Mouse (Mus musculus) lung, postnatal 14 days (tissue): ENCODE measurements around the gene Pth2.

Experiments
- DNase-seq: peaks from one replicate; pipeline ENCODE4 v3.0.0; 2021

The Pth2 gene

DNA sequence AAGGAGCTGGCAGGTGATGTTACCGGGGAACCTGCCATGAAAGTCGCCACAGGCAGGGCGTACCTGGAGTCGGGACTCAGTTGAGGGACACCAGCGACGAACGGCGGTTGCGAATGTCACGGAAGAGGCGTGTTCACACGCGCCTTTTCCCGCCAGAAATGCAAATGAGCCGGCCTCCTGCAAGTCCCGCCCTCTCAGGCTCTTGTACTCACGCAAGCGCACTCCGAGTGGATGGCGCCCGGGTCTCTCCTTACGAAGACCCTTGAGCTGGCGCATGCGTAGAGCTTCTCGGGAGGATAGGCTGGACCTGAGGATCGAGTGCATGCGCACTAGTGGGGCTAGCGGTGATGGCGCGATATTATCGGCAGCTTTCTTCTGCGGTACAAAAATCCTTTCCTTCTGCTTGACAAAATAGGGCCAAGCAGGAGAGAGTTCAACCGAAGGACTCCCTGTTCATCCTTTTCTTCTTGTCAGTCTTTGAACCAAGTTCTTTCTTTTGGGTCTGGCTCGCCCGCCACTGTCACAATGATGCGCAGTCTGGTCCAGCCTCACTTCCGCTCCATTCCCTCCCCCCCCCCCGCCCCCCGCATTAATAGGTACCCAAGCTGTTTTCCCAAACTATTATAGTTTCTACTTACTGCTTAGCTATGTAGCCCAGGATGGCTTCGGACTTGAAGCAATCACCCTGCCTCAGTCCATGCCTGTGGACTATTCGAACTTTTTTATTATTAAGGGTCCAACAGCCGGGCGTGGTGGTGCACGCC is 23.8 kb downstream of the Pth2 start, which contains the start of gene Ccdc155:
Ccdc155 (minus strand) TSS at position 513 of the 764 bp plus-strand sequence.
- DNase-seq, result peak; percentile 93

DNA sequence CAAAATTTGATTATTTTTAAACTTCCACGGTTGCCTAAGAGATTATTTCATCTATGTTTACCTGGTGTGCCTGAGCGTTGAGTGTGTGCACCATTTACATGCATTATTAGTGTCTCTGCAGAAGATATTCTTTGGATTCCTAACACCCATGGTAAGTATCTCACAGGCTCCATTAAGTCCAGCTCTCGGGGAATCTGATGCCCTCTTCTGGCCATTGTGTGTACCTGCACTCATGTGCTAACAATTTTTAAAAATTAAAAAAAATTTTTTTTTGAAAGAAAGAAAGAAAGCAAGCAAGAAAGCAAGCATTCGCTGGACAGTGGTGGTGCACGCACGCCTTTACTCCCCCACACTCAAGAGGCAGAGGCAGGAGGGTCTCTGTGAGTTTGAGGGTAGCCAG is 27.5 kb downstream of the Pth2 start:
- DNase-seq, result no peak

DNA sequence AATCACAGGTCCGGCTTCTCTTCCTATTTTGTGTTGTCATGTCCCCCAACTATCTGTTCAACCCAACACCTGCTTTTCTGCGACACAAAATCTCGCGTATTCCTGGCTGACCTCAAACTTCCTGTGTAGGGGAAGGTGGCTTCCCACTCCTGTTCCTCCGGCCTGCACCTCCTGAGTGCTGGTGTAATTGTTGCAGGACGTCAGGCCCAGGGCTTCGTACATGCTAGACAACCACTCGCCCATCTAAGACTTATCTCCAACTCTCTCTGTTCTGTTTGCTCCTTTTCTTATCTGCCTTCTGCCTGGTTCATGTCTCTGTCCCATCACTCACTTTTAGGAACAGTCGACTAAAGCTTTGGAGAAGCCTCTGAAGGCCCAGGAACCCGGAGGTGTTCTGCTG is 30.3 kb downstream of the Pth2 start:
- no peak for DNase-seq

DNA sequence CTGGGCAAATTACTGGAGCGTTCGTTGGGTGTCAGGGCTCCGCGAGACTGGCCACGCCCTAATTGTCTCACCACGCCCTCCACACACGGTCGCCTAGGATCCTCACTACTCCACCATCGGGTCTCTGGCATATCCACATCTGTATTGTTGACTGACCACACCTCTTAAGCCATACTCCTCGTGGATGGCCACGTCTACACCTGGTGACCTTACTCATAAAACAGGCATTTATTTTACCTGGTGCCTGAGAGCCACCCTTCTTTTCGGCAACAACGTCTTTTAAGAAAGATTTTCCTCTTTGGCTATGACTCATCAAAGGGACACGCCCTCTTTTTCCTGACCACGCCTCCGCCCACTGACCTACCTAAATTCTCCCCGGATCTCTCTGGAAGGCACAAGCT is 31.1 kb downstream of the Pth2 start, which contains the start of gene Dkkl1:
Dkkl1 (minus strand) TSS at position 297 of the 401 bp plus-strand sequence.
- no peak for DNase-seq

DNA sequence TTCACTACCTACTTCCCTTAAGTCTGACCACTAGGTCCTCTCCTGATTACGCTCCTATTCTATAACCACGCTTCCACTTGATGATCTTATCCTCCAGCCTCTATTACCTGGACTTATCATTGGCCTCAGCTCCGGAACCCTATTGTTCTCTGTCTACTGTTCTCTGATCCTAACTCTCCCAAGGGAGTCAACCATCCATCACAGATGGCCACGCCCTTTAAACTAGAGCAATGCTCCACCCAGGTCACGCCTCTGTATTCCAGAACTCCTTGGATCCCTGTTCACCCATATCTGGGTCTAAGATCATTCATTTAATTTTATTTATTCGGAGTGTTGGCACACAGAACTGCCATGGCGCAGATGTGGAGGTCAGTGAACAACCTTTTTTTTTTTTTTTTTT is 31.6 kb downstream of the Pth2 start:
- DNase-seq, result no peak

DNA sequence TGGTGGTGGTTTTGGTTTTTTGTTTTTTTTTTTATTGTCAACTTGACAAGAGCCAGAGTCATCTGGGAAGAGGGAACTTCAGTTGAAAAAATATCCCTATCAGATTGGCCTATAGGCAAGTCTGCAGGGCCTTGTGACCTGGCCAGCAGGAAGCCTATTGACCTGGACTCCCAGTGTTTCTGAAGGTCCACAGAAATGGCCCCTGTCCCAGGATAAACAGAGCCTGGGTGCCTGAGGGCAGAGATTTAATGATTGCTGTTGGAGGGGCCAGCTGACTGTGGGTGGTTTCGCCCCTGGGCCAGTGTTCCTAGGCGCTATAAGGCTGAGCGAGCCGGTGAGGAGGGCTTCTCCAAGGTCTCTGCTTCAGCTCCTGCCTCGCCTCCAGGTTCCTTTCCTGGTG is 32.9 kb downstream of the Pth2 start:
- DNase-seq, result no peak

DNA sequence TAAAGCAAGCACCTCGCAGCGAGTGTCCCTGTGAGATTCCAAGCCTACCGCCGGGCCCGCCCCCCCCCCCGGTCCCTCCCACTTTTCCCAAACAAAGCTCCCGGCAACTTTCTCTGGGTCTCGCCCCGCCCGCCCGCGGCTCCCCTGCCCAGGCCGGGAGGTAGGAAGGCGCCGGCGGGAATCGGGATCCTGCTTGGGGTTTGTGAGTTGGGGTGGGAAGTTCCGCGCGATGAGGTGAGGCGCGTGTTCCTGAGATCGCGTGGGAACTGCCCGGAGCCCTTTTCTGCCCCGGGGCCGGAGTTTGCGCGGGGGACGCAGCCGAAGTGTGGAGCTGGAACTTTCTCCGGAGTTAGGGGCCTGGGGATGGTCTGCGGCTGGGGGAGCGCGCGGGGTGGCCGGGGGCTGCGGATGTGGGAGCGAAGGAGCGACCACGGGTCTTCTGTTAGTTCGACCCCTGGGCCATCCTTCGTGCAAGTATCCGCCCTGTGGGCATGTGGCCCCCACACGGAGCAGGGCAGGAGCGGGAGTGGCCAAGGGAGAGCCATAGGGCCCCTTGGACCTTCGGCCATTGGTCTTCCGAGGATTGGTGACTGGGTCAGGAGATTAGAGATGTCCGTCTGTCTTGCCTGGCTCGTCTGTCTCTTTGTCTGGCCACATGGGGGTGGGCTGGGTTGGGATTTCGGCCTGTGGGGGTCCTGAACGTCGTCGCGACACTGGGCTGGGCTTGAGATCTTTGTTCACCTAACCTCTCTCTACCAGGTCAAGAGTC is 35.1 kb downstream of the Pth2 start, which contains the start of gene Tead2:
Tead2 (plus strand) TSS at position 81 of the 769 bp plus-strand sequence.
- DNase-seq, result peak; percentile 69

DNA sequence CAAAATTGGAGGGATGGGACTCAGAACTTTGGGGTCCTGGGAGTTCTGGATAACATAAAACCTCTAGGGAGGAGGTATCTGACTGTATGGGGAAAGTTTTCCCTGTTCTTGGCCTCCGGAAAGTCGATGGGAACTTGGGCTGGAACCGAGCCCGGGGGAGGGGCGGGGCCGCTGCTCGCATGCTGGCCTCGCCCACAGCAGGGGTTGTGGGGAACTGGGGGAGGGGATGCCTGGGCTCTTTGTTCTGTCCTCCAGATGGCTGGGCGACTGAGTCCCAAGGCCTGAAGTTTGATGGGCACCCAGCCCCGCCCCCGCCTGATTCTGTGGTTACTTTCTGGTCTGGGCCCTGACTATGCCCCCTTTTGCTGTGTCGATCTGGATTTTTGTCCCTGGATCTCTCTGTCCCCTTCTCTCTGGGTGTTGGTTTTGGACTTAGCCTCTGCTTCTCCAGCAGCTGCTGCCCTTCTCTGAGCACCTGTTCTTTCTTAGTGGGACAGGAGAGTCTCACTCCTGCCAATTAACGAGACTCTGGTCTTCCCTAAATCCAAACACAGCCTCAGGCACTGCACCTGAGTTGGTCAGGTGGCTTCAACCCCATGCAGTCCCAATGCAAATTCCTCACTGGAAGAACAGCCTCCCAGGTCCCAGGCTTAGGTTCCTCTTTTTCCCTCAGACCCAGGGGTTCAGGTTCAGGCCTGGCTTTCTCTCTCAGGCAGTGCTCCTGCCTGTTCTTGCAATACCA is 35.8 kb downstream of the Pth2 start:
- DNase-seq, result peak; percentile 83

DNA sequence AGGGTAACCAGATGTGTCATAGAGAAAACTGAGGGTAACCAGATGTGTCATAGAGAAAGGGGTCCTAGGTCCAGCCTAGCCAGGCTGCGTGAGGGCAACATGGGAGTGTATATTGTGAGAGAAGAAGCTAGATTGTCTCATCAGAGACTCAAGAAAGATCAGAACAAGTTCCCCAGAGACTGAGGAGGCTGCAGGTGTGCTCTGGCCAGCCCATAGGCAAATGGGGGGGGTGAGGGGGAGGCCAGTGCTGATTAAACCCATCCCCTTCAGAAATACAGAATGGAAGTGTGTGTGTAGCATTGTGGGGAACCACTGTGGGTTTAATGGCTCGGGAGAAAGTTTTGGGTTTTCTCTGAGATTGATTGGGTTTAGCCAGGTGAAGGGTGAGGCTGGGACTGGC is 40.9 kb downstream of the Pth2 start:
- no peak for DNase-seq

DNA sequence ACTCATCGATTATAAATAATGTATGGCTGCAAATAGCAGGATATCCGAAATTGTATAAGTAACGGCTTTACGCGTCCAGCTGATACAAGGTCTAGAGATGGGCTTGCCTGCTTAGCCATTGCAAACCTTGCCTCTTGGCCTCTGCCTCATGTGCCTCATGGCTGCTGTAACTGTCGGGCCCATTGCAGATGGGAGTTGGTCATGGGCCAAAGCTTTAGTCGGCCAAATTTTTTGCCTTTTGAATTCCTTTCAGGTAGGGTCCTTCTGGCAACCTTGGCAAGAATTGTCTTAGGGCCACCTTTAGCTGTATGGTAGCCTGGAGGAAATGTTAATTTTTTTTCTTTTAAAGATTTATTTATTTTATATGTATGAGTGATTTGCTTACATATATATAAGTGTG is 44.0 kb downstream of the Pth2 start:
- no peak for DNase-seq

DNA sequence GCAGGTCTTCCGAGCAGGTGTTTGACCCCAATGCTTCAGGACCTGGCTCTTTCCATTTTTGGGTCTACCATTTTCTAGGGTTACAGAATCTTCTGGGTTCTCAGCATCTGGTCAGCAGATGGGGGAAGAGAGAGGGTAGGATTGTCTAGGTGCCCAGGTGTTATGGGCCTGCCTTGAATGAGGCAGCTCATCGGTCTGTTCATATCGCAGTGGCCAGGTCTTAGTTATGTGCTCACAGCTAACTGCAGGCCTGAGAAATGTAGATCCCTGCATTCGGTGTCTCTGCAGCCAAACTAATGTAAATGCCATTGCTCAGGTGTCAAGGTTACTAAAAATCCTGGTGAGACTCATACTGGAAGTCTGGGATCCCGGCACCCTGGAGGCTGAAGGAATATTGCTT is 45.6 kb downstream of the Pth2 start:
- DNase-seq, result no peak

DNA sequence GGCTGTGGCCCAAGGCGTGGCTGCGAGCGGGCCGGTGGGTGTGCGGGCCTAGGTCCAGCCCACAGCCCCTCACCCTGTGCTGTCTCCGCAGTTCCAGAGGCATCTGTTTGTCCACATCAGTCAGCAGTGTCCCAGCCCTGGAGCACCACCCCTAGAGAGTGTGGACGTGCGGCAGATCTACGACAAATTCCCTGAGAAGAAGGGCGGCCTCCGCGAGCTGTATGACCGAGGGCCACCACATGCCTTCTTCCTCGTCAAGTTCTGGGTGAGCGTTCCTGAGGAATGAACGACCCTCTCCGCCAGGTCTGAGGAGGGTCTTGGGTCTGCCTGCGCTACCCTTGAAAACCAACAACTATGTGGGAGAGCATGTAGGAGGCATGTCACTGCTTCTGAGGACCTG is 47.8 kb downstream of the Pth2 start:
- no peak for DNase-seq

DNA sequence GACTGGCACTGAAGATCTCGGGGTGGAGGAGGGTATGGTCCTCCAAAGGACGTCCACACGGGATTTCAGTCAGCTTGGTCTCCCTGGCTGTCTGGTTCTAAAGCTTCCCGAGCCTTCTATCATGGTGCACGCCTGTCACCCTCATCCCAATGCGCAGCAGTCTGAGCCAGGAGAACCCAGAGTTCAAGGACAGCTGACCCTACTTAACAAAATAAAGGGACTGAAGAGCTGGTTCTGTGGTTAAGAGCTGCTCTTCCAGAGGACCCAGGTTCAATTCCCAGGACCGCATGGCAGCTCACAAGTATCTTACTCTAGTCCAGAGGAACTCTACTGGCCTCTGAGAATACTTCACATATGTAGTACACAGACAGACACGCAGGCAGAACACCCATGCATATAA is 48.3 kb downstream of the Pth2 start:
- DNase-seq, result no peak

DNA sequence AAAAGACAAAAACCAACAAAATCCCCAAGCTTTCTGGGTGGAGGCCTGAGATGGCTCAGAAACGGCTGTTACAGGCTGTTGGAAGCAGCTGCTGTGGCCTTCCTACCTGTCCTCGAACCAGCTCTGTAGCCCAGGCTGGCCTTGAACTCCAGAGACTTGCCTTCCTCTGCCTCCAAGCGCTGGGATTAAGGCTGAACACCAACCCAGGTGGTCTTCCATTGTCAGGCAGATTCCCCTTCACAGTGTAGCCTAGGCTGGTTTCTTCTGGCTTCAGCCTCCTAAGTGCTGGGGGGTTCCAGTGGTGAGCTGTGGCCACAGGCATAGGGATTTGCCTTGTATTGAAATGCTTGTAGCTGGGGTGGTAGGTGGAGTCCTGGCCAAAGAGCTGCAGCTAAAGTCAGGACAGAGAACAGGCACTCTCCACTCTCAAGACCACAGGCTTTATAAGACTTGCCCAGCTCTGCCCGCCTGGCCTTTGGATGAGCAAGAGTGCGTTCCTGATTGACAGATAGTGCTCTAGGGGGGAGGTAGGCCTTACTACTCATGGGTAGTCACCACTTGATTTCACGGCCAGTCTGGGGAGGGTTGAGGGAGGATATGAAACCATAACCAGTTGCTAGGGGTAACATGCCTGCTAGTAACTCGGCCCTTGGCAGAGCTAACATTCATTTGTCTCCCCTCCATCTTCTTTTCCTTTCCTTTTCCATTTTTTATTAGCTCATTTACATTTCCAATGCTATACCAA is 48.8 kb downstream of the Pth2 start:
- DNase-seq, result no peak

DNA sequence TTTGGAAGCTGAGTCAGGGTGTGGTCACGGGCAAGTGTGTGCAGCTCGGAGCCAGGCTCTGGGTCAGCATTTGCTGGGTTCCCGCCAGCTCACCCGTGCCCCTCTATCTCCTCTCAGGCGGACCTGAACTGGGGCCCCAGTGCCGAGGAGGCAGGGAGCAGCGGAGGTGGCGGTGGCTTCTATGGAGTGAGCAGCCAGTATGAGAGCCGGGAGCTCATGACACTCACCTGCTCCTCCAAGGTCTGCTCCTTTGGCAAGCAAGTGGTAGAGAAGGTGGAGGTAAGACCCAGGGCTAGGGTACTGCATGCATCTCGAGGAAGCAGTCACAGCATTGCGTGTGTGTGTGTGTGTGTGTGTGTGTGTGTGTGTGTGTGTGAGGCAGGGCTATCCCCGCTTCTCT is 50.4 kb downstream of the Pth2 start:
- no peak for DNase-seq
